Mouse (Mus musculus): ENCODE results near the gene Sds. TPM values are rescaled to one million over a fixed set of nuclear protein-coding genes. Genes with fewer than 3 reads are reported as not detected.

Sds gene
- polyA plus RNA-seq, 2 experiments, result 0.13 to 0.22 TPM

GRCm38 (mm10) chr5:120459133-120459532 lies 17.2 kb upstream of the Sds start:
- Histone ChIP-seq H3K4me1 (replicated peaks; ENCODE audit: control insufficient read depth in 2 of 2, insufficient read depth in 2 of 2, low read length in 1 of 2) (no peaks in the 10 kb centered on the region), H3K27ac (no peak overlapping the region), H3K9ac (replicated peaks) (no peak overlapping the region), H3K4me3 (ENCODE audit: insufficient read depth in 1 of 2, low read depth in 2 of 2, low read length in 2 of 2) (no peak overlapping the region), H3K36me3 (replicated peaks; ENCODE audit: control insufficient read depth, insufficient read depth, low read depth) (no peaks in the 10 kb centered on the region), H3K4me2 (ENCODE audit: low read depth) (no peak overlapping the region), H3K27me3 (ENCODE audit: control insufficient read depth, insufficient read depth, low read length) (peaks cover 2% of the 10 kb centered on the region), H3K9me3 (ENCODE audit: control insufficient read depth, low read length) (no peaks in the 10 kb centered on the region)
- DNase-seq (ENCODE audit: low read depth in 3 of 3, low spot score in 3 of 3) (no peak), ATAC-seq (ENCODE audit: insufficient read depth) (no peak)
- no peak for TF ChIP-seq CTCF (IDR thresholded peaks at IDR 0.05; ENCODE audit: low read depth)
- no peak for TF ChIP-seq EP300 (IDR thresholded peaks at IDR 0.05; ENCODE audit: low read depth)
- WGBS (ENCODE audit: insufficient replicate concordance), result 53% methylated on average over 10 of the region's 10 CpGs

- TF ChIP-seq EP300 (IDR thresholded peaks at IDR 0.05; ENCODE audit: low read depth) (no peak), CTCF (IDR thresholded peaks at IDR 0.05; ENCODE audit: low read depth) (no peak)
- Histone ChIP-seq H3K4me2 (ENCODE audit: low read depth) (no peak overlapping the region), H3K27ac (no peak overlapping the region), H3K4me3 (ENCODE audit: insufficient read depth in 1 of 2, low read depth in 2 of 2, low read length in 2 of 2) (no peak overlapping the region), H3K9me3 (ENCODE audit: control insufficient read depth, low read length) (no peaks in the 10 kb centered on the region), H3K9ac (replicated peaks) (no peak overlapping the region), H3K27me3 (ENCODE audit: control insufficient read depth, insufficient read depth, low read length) (peaks cover 2% of the 10 kb centered on the region; the same call in 1 of the 2 replicates), H3K4me1 (replicated peaks; ENCODE audit: control insufficient read depth in 2 of 2, insufficient read depth in 2 of 2, low read length in 1 of 2) (no peaks in the 10 kb centered on the region), H3K36me3 (replicated peaks; ENCODE audit: control insufficient read depth, insufficient read depth, low read depth) (no peaks in the 10 kb centered on the region)
- 60% methylated on average over 15 of the region's 15 CpGs for WGBS (ENCODE audit: insufficient replicate concordance)
- no peak for ATAC-seq (ENCODE audit: insufficient read depth)
- DNase-seq (ENCODE audit: low read depth in 3 of 3, low spot score in 3 of 3), result no peak
Measured at GRCm38 (mm10) chr5:120461902-120462301, 14.4 kb upstream of the Sds start.

- Histone ChIP-seq H3K4me3 (ENCODE audit: insufficient read depth in 1 of 2, low read depth in 2 of 2, low read length in 2 of 2) (no peak overlapping the region), H3K4me2 (ENCODE audit: low read depth) (no peak overlapping the region), H3K27me3 (ENCODE audit: control insufficient read depth, insufficient read depth, low read length) (peaks cover 2% of the 10 kb centered on the region; the same call in 1 of the 2 replicates), H3K27ac (no peak overlapping the region), H3K9me3 (ENCODE audit: control insufficient read depth, low read length) (no peaks in the 10 kb centered on the region), H3K9ac (replicated peaks) (no peak overlapping the region), H3K36me3 (replicated peaks; ENCODE audit: control insufficient read depth, insufficient read depth, low read depth) (no peaks in the 10 kb centered on the region), H3K4me1 (replicated peaks; ENCODE audit: control insufficient read depth in 2 of 2, insufficient read depth in 2 of 2, low read length in 1 of 2) (no peaks in the 10 kb centered on the region)
- WGBS (ENCODE audit: insufficient replicate concordance), result 55% methylated on average over 4 of the region's 4 CpGs
- no peak for TF ChIP-seq EP300 (IDR thresholded peaks at IDR 0.05; ENCODE audit: low read depth)
- peak; percentile 76 for TF ChIP-seq CTCF (IDR thresholded peaks at IDR 0.05; ENCODE audit: low read depth)
- DNase-seq (ENCODE audit: low read depth in 3 of 3, low spot score in 3 of 3), result no peak
- no peak for ATAC-seq (ENCODE audit: insufficient read depth)
Measured at GRCm38 (mm10) chr5:120464321-120464720, 12.0 kb upstream of the Sds start.

GRCm38 (mm10) chr5:120465062-120465461 lies 11.3 kb upstream of the Sds start:
- no peak for ATAC-seq (ENCODE audit: insufficient read depth)
- WGBS (ENCODE audit: insufficient replicate concordance), result 30% methylated on average over 5 of the region's 5 CpGs

GRCm38 (mm10) chr5:120465860-120466259 lies 10.5 kb upstream of the Sds start:
- Histone ChIP-seq H3K36me3 (replicated peaks; ENCODE audit: control insufficient read depth, insufficient read depth, low read depth) (no peaks in the 10 kb centered on the region), H3K9ac (replicated peaks) (no peak overlapping the region), H3K4me1 (replicated peaks; ENCODE audit: control insufficient read depth in 2 of 2, insufficient read depth in 2 of 2, low read length in 1 of 2) (no peaks in the 10 kb centered on the region), H3K4me2 (ENCODE audit: low read depth) (no peak overlapping the region), H3K4me3 (ENCODE audit: insufficient read depth in 1 of 2, low read depth in 2 of 2, low read length in 2 of 2) (no peak overlapping the region), H3K27me3 (ENCODE audit: control insufficient read depth, insufficient read depth, low read length) (peaks cover 2% of the 10 kb centered on the region; the same call in 1 of the 2 replicates), H3K27ac (no peak overlapping the region), H3K9me3 (ENCODE audit: control insufficient read depth, low read length) (no peaks in the 10 kb centered on the region)
- WGBS (ENCODE audit: insufficient replicate concordance), result 45% methylated on average over 6 of the region's 6 CpGs
- DNase-seq (ENCODE audit: low read depth in 3 of 3, low spot score in 3 of 3) (no peak), ATAC-seq (ENCODE audit: insufficient read depth) (peak; percentile 39; the same call in 1 of the 2 replicates)
- TF ChIP-seq EP300 (IDR thresholded peaks at IDR 0.05; ENCODE audit: low read depth) (no peak), CTCF (IDR thresholded peaks at IDR 0.05; ENCODE audit: low read depth) (0 out of 2 replicates have a peak, but pooled peaks have one; percentile 10)

More at GRCm38 (mm10) chr5:120465062-120465461, 11.3 kb upstream of the Sds start:
- Histone ChIP-seq H3K36me3 (replicated peaks; ENCODE audit: control insufficient read depth, insufficient read depth, low read depth) (no peaks in the 10 kb centered on the region), H3K4me3 (ENCODE audit: insufficient read depth in 1 of 2, low read depth in 2 of 2, low read length in 2 of 2) (no peak overlapping the region), H3K27me3 (ENCODE audit: control insufficient read depth, insufficient read depth, low read length) (peaks cover 2% of the 10 kb centered on the region; the same call in 1 of the 2 replicates), H3K4me2 (ENCODE audit: low read depth) (no peak overlapping the region), H3K4me1 (replicated peaks; ENCODE audit: control insufficient read depth in 2 of 2, insufficient read depth in 2 of 2, low read length in 1 of 2) (no peaks in the 10 kb centered on the region), H3K9ac (replicated peaks) (no peak overlapping the region), H3K27ac (no peak overlapping the region), H3K9me3 (ENCODE audit: control insufficient read depth, low read length) (no peaks in the 10 kb centered on the region)
- DNase-seq (ENCODE audit: low read depth in 3 of 3, low spot score in 3 of 3), result no peak
- TF ChIP-seq CTCF (IDR thresholded peaks at IDR 0.05; ENCODE audit: low read depth) (peak; percentile 88), EP300 (IDR thresholded peaks at IDR 0.05; ENCODE audit: low read depth) (no peak)
